9 mouse cellular contexts compared by ENCODE assay signal in the genomic region with DNA sequence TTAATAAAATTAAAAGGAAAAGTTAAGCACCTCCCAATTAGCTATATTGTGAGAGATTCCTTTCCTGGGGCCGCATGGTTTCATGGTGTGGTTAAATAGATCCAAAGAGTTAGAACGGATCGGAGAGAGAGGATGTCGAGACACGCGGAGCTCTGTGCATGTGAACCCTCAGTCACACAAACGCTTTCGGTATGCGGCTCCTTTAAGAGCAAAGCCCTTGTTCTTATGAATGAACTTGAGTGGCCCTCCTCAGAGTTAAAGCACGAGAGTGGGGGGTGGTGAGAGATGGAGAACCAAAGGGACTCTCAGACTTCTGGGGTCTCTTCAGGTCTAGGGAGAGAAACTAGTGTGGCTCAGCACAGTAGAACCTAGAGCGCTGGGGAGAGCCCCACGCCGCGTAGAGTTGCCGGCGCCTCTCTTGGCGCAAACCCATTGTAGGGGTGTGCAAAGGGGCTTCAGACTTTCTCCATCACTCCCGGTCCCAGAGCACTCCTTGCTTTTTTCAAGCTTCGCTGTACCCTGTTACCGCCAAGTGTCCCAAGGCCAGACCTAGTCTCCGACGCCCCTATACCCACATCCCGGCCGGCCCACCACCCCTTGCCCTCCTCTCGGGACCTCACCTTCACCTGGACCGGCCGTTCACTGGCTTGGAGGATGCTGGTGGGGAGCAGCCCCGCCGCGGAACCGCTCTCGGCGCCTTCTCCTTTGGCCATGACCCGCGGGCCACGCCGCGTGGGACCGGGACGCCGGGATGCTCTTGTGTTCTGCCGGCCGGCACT. TPM values are rescaled to one million over a fixed set of nuclear protein-coding genes. Genes with fewer than 3 reads are reported as not detected.
DNase-seq lines count a peak whose midpoint lies in the region; ATAC-seq lines count a peak whose summit lies in the region.
"Had no signal": no experiment of that assay in that cellular context is flagged by ENCODE, and none has a peak within 500 bp of the region (broad histone marks: within the 10 kb centered on the region; RNA-seq: fewer than 3 reads in every experiment).

No protein-coding gene starts in this region.

- H3K4me1 ChIP-seq in embryonic facial prominence, embryonic 11.5 days (ENCODE audit: control insufficient read depth, insufficient read depth, low read length), result peaks cover 3% of the 10 kb centered on the region; the same call in 1 of the 2 replicates
- H3K4me1 ChIP-seq in midbrain, embryonic 10.5 days, result peaks cover 57% of the 10 kb centered on the region

- peak overlapping the region; percentile 65 for H3K4me3 ChIP-seq in embryonic facial prominence, embryonic 11.5 days (ENCODE audit: low read depth, low read length)
- H3K4me3 ChIP-seq in midbrain, embryonic 10.5 days, result peak overlapping the region; percentile 92

- H3K4me2 ChIP-seq in embryonic facial prominence, embryonic 11.5 days (ENCODE audit: low read depth, low read length), result peak overlapping the region; percentile 97

- no peaks in the 10 kb centered on the region for H3K27me3 ChIP-seq in embryonic facial prominence, embryonic 11.5 days (ENCODE audit: control insufficient read depth, insufficient read depth, low read length)
- peaks cover 54% of the 10 kb centered on the region for H3K27me3 ChIP-seq in midbrain, embryonic 10.5 days (ENCODE audit: low read depth, poor library complexity, severe bottlenecking)
- H3K27me3 ChIP-seq: Patski had no signal

- peak overlapping the region; percentile 77 for H3K9ac ChIP-seq in embryonic facial prominence, embryonic 11.5 days (replicated peaks; ENCODE audit: low read length)

- no peak for DNase-seq in frontal cortex, postnatal 10 days (ENCODE audit: low spot score in 2 of 2)
- DNase-seq in CD4-positive, CD25-positive, alpha-beta regulatory T cell, adult 2 months (ENCODE audit: low read depth, low spot score), result peak; percentile 63
- peak; percentile 78 for DNase-seq in embryonic facial prominence, embryonic 11.5 days (ENCODE audit: low spot score)
- DNase-seq in midbrain, embryonic 10.5 days (ENCODE audit: low spot score), result peak; percentile 68
- peak; percentile 32 for DNase-seq in thymus, postnatal 25 days
- DNase-seq in urinary bladder, postnatal 10 days (ENCODE audit: low spot score), result no peak

- WGBS in embryonic facial prominence, embryonic 11.5 days, result under 1% methylated on average over 43 of the region's 43 CpGs
- under 1% methylated on average over 43 of the region's 43 CpGs for WGBS in midbrain, embryonic 10.5 days

- H3K36me3 ChIP-seq in embryonic facial prominence, embryonic 11.5 days (replicated peaks; ENCODE audit: control insufficient read depth, insufficient read depth, low read depth, low read length), result no peaks in the 10 kb centered on the region
- H3K36me3 ChIP-seq in midbrain, embryonic 10.5 days, result peaks cover 37% of the 10 kb centered on the region

- peak; percentile 42; the same call in 1 of the 2 replicates for ATAC-seq in frontal cortex, adult (ENCODE audit: low TSS enrichment)
- ATAC-seq in embryonic facial prominence, embryonic 11.5 days (replicated peaks; ENCODE audit: insufficient number of reproducible peaks, low FRiP score, low TSS enrichment, low read depth), result peak; percentile 54
- ATAC-seq in inflammation-experienced regulatory T-cells, adult 6 months, result peak; percentile 53
- ATAC-seq: Patski had no signal

- 0 out of 2 replicates have a peak overlapping the region, but pooled peaks have one; percentile 4 for H3K27ac ChIP-seq in embryonic facial prominence, embryonic 11.5 days (replicated peaks; ENCODE audit: low read depth, low read length)
- peak overlapping the region; percentile 94 for H3K27ac ChIP-seq in midbrain, embryonic 10.5 days (replicated peaks)

- no peaks in the 10 kb centered on the region for H3K9me3 ChIP-seq in embryonic facial prominence, embryonic 11.5 days (replicated peaks; ENCODE audit: control insufficient read depth, low read length)
- H3K9me3 ChIP-seq in midbrain, embryonic 10.5 days (replicated peaks), result no peaks in the 10 kb centered on the region

RNA-seq across cellular contexts. Expression of a gene that starts 0.5 kb away (rescaled TPM):
- polyA plus RNA-seq in embryonic facial prominence, embryonic 11.5 days (2014; fragmentation: Nextera tagmentation; extraction: Ambion mirVana), result 8.2 and 8.7 TPM in 2 replicates
- 1 to 10 TPM in 2 of 3 experiments, under 1 TPM in 1; 0.68 to 1.5 (median 1.3) TPM for polyA plus RNA-seq in inflammation-experienced regulatory T-cells, adult 6 months (2017; shearing (Covaris generic))
- 22.6 and 27.2 TPM in 2 replicates for polyA plus RNA-seq in midbrain, embryonic 10.5 days (2016; fragmentation: Nextera tagmentation; extraction: Ambion mirVana)

RNA-seq across cellular contexts. Expression of a gene that starts 34.9 kb away (rescaled TPM):
- polyA plus RNA-seq in embryonic facial prominence, embryonic 11.5 days (2014; fragmentation: Nextera tagmentation; extraction: Ambion mirVana), result 40.0 and 46.3 TPM in 2 replicates
- not detected for polyA plus RNA-seq in inflammation-experienced regulatory T-cells, adult 6 months (2017; shearing (Covaris generic))
- polyA plus RNA-seq in midbrain, embryonic 10.5 days (2016; fragmentation: Nextera tagmentation; extraction: Ambion mirVana), result 82.4 and 92.7 TPM in 2 replicates

RNA-seq across cellular contexts. Expression of a gene that starts 55.9 kb away (rescaled TPM):
- 21.6 and 21.9 TPM in 2 replicates for polyA plus RNA-seq in embryonic facial prominence, embryonic 11.5 days (2014; fragmentation: Nextera tagmentation; extraction: Ambion mirVana)
- polyA plus RNA-seq in inflammation-experienced regulatory T-cells, adult 6 months (2017; shearing (Covaris generic)), result 10 to 100 TPM; 10.7 to 20.6 (median 19.9) TPM
- 27.6 and 28.2 TPM in 2 replicates for polyA plus RNA-seq in midbrain, embryonic 10.5 days (2016; fragmentation: Nextera tagmentation; extraction: Ambion mirVana)

Comparison
In these comparisons a context has a peak if more than half of its experiments do, and no peak if none do; other contexts are left out.
1. DNase-seq: peak in CD4-positive, CD25-positive, alpha-beta regulatory T cell, adult 2 months (single experiment), embryonic facial prominence, embryonic 11.5 days (single experiment), midbrain, embryonic 10.5 days (single experiment) and thymus, postnatal 25 days (single experiment); none in frontal cortex, postnatal 10 days (0 of 2) and urinary bladder, postnatal 10 days (single experiment).
2. RNA of a gene that starts 34.9 kb away (polyA plus RNA-seq): 82.4 to 92.7 TPM in midbrain, embryonic 10.5 days and 40.0 to 46.3 TPM in embryonic facial prominence, embryonic 11.5 days; not detected in inflammation-experienced regulatory T-cells, adult 6 months; every median in the first group is over 10 times any median in the second.
3. Peak in every context shown above with its lines, with median percentiles within 50 percentile points of each other: ATAC-seq.